30 mouse cellular contexts compared by ENCODE assay signal in the genomic region with DNA sequence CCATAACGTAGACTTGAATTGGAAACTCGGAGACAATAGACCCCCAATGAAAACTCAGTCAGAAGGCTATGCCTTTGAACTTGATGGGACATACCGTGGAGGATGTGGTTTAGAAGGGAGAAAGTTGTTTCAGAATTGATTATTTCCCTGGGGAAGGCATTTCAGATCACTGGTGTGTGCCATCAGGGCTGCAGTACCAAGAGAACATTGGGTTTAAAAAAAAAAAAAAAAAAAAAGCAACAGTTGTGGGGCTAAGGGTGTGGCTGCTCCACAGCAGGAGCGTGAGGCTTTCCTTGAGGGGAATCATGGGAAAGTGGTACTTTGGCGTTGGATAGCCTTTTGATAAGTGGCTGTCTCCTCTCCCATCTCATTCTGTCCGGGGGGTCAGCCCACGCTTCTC. TPM values are rescaled to one million over a fixed set of nuclear protein-coding genes. Genes with fewer than 3 reads are reported as not detected.
DNase-seq lines count a peak whose midpoint lies in the region; ATAC-seq and TF ChIP-seq lines count a peak whose summit lies in the region.
"Had no signal": no experiment of that assay in that cellular context is flagged by ENCODE, and none has a peak within 500 bp of the region (broad histone marks: within the 10 kb centered on the region; RNA-seq: fewer than 3 reads in every experiment).

No protein-coding gene starts in this region.

- H3K36me3 ChIP-seq in CH12.LX (replicated peaks in 1 of 2; ENCODE audit: control insufficient read depth in 1 of 2, insufficient read depth in 1 of 2, low read length in 1 of 2) = no peaks in the 10 kb centered on the region
- H3K36me3 ChIP-seq in splenic B cell, adult 2 months (ENCODE audit: control insufficient read depth, insufficient read depth, low read length, poor library complexity, severe bottlenecking) = no peaks in the 10 kb centered on the region
- no peaks in the 10 kb centered on the region for H3K36me3 ChIP-seq in forebrain, embryonic 16.5 days (ENCODE audit: control insufficient read depth, insufficient read depth)
- H3K36me3 ChIP-seq: embryonic facial prominence, embryonic 13.5 days; embryonic facial prominence, embryonic 15.5 days; forebrain, embryonic 10.5 days; forebrain, embryonic 12.5 days; G1E had no signal

- H3K4me1 ChIP-seq in CH12.LX (ENCODE audit: control insufficient read depth in 1 of 2, insufficient read depth in 2 of 2) = peaks cover 10 to 54% of the 10 kb centered on the region in 2 experiments
- H3K4me1 ChIP-seq in forebrain, embryonic 16.5 days (replicated peaks; ENCODE audit: control insufficient read depth, insufficient read depth, low read length) = no peaks in the 10 kb centered on the region
- H3K4me1 ChIP-seq: embryonic facial prominence, embryonic 13.5 days; embryonic facial prominence, embryonic 15.5 days; forebrain, embryonic 10.5 days; forebrain, embryonic 12.5 days had no signal

- no peak for ATAC-seq in forebrain, embryonic 16.5 days
- ATAC-seq: activated CD4-positive, CD25-positive, alpha-beta regulatory T cell, adult 4 months; CD4-positive, CD25-positive, alpha-beta regulatory T cell, adult 4 months; forebrain, embryonic 14.5 days; forebrain, postnatal 0 days; Patski had no signal

- H3K79me2 ChIP-seq in CH12.LX (replicated peaks; ENCODE audit: control insufficient read depth, extremely low read depth, insufficient read depth, poor library complexity, severe bottlenecking) = no peaks in the 10 kb centered on the region

- in situ Hi-C loops in CH12.LX (cut with MboI; ENCODE audit: low pct_ligation_motif_present, low pct_unique_long_range_greater_than_20kb, low sequenced_read_pairs) = loop anchor here (5.0 kb wide), 1 partner anchor 55 kb away; the partner anchor contains the start of genes Cd274 and Plgrkt

- WGBS in forebrain, embryonic 16.5 days = 77% methylated on average over 7 of the region's 7 CpGs

- H3K4me3 ChIP-seq in CH12.LX (replicated peaks in 1 of 3; ENCODE audit: low read depth in 2 of 3, low read length in 2 of 3, poor library complexity in 1 of 3) = peak overlapping the region; percentile 51 to 59 (median 53)
- H3K4me3 ChIP-seq in forebrain, embryonic 16.5 days (replicated peaks; ENCODE audit: low read length) = no peak overlapping the region
- H3K4me3 ChIP-seq: embryonic facial prominence, embryonic 13.5 days; embryonic facial prominence, embryonic 15.5 days; erythroblast, embryonic 14.5 days; forebrain, embryonic 10.5 days; forebrain, embryonic 12.5 days had no signal

- H3K27ac ChIP-seq in CH12.LX (ENCODE audit: insufficient read depth, low read depth) = no peak overlapping the region
- H3K27ac ChIP-seq in forebrain, embryonic 16.5 days (ENCODE audit: low read length) = no peak overlapping the region
- H3K27ac ChIP-seq: embryonic facial prominence, embryonic 13.5 days; embryonic facial prominence, embryonic 15.5 days; forebrain, embryonic 10.5 days; forebrain, embryonic 12.5 days had no signal

- no peak for TF ChIP-seq POLR2A in CH12.LX (IDR thresholded peaks at IDR 0.05; ENCODE audit: low read depth, low read length)

- dilution Hi-C loops in CH12.LX (cut with MboI; ENCODE audit: extremely low pct_ligation_motif_present, extremely low pct_unique_long_range_greater_than_20kb, low sequenced_read_pairs) = no loop called here

- TF ChIP-seq CTCF in CH12.LX (conservative IDR thresholded peaks at IDR 0.05 in 1 of 2, IDR thresholded peaks at IDR 0.05 in 1 of 2; ENCODE audit: low read depth in 2 of 2, low read length in 2 of 2) = no peak

- DNase-seq in CD4-positive helper T cell, adult 2 months (ENCODE audit: low read depth, low spot score) = peak; percentile 26
- DNase-seq in CH12.LX (ENCODE audit: extremely low read depth) (peak; percentile 46), R1 (ENCODE audit: low read depth, low spot score) (peak; percentile 21)
- DNase-seq in splenic B cell, adult 2 months (ENCODE audit: low read depth, low spot score) = peak; percentile 17
- no peak for DNase-seq in cerebellum, adult 11 months
- DNase-seq in urinary bladder, postnatal 25 days (ENCODE audit: low spot score) = no peak
- DNase-seq: adrenal gland, adult 8-10 months; adrenal gland, postnatal 14 days; adrenal gland, postnatal 36 days; cerebellum, adult 18-20 months; cerebellum, adult 8-10 months; cerebellum, adult 9-11 months; cerebellum, postnatal 14 days; cerebellum, postnatal 36 days; embryo, embryonic 11 days; forebrain, postnatal 0 days had no signal

- H3K27me3 ChIP-seq in CH12.LX (replicated peaks) = no peaks in the 10 kb centered on the region
- H3K27me3 ChIP-seq in splenic B cell, adult 2 months (ENCODE audit: control insufficient read depth, insufficient read depth, low read length, poor library complexity, severe bottlenecking) = no peaks in the 10 kb centered on the region
- H3K27me3 ChIP-seq in forebrain, embryonic 16.5 days (replicated peaks; ENCODE audit: control insufficient read depth, insufficient read depth, low read length) = no peaks in the 10 kb centered on the region
- H3K27me3 ChIP-seq: embryonic facial prominence, embryonic 13.5 days; embryonic facial prominence, embryonic 15.5 days; forebrain, embryonic 12.5 days had no signal

- H3K4me2 ChIP-seq in CH12.LX (ENCODE audit: insufficient read depth, low read depth, poor library complexity, severe bottlenecking) = peak overlapping the region; percentile 88
- H3K4me2 ChIP-seq in forebrain, embryonic 16.5 days (ENCODE audit: low read length) = no peak overlapping the region
- H3K4me2 ChIP-seq: embryonic facial prominence, embryonic 13.5 days; embryonic facial prominence, embryonic 15.5 days; forebrain, embryonic 12.5 days had no signal

- no peaks in the 10 kb centered on the region for H3K9me3 ChIP-seq in CH12.LX (replicated peaks; ENCODE audit: low read length)
- H3K9me3 ChIP-seq in forebrain, embryonic 16.5 days (ENCODE audit: control insufficient read depth, low read length) = no peaks in the 10 kb centered on the region
- H3K9me3 ChIP-seq: embryonic facial prominence, embryonic 13.5 days; embryonic facial prominence, embryonic 15.5 days; forebrain, embryonic 10.5 days; forebrain, embryonic 12.5 days; G1E had no signal

- TF ChIP-seq RAD21 in CH12.LX (IDR thresholded peaks at IDR 0.05; ENCODE audit: low read depth, low read length) = no peak

- H3K9ac ChIP-seq in CH12.LX (ENCODE audit: insufficient read depth, low read depth) = peak overlapping the region; percentile 33; the same call in 1 of the 2 replicates
- no peak overlapping the region for H3K9ac ChIP-seq in forebrain, embryonic 16.5 days (replicated peaks; ENCODE audit: low read depth, low read length)
- H3K9ac ChIP-seq: embryonic facial prominence, embryonic 13.5 days; embryonic facial prominence, embryonic 15.5 days; forebrain, embryonic 12.5 days; forebrain, postnatal 0 days had no signal

- no peak for TF ChIP-seq EP300 in CH12.LX (IDR thresholded peaks at IDR 0.05; ENCODE audit: low read length)

TF ChIP-seq in CH12.LX, 34 proteins besides CTCF, POLR2A, EP300 and RAD21:
- 0 out of 2 replicates have a peak, but pooled peaks have one; percentile 34 for TF ChIP-seq CHD1 (IDR thresholded peaks at IDR 0.05; ENCODE audit: low read depth, low read length)
- TF ChIP-seq BHLHE40 (IDR thresholded peaks at IDR 0.05; ENCODE audit: low read depth, low read length) = peak; percentile 45; the same call in 1 of the 2 replicates
- peak; percentile 92 for TF ChIP-seq ZNF384 (IDR thresholded peaks at IDR 0.05; ENCODE audit: low read depth, low read length)
- TF ChIP-seq SIN3A (IDR thresholded peaks at IDR 0.05; ENCODE audit: low read length) = peak; percentile 39; the same call in 1 of the 2 replicates
- TF ChIP-seq MAX (IDR thresholded peaks at IDR 0.05; ENCODE audit: low read length) = no peak
- TF ChIP-seq ETS1 (conservative IDR thresholded peaks at IDR 0.05; ENCODE audit: low read depth, low read length) = peak; percentile 34; the same call in 1 of the 2 replicates
- no peak for TF ChIP-seq TCF12 (IDR thresholded peaks at IDR 0.05; ENCODE audit: low read depth, low read length)
- no peak for TF ChIP-seq CHD2 (IDR thresholded peaks at IDR 0.05; ENCODE audit: low read length)
- TF ChIP-seq POLR2AphosphoS2 (IDR thresholded peaks at IDR 0.05; ENCODE audit: low read depth, low read length) = no peak
- 0 out of 2 replicates have a peak, but pooled peaks have one; percentile 28 for TF ChIP-seq MAFK (IDR thresholded peaks at IDR 0.05; ENCODE audit: insufficient replicate concordance, low read length)

RNA-seq across cellular contexts. Expression of gene Pdcd1lg2, which starts 12.1 kb away (rescaled TPM):
- total RNA-seq in CH12.LX (2012; rRNA removed) (1.6 and 1.7 TPM in 2 replicates), CH12.LX (2014; rRNA removed) (1.4 and 2.4 TPM in 2 replicates)
- polyA plus RNA-seq in CH12.LX (2012; ENCODE audit: insufficient read length, low read depth) = 4.6 and 5.5 TPM in 2 replicates
- polyA plus RNA-seq in forebrain, embryonic 16.5 days (2015; fragmentation: Nextera tagmentation; extraction: Ambion mirVana) = not detected in 2 replicates
- total RNA-seq: adrenal gland, adult 18-20 months; adrenal gland, adult 8-10 months; adrenal gland, postnatal 14 days; adrenal gland, postnatal 36 days had no signal
- polyA plus RNA-seq: C2C12; embryonic facial prominence, embryonic 11.5 days; embryonic facial prominence, embryonic 13.5 days; embryonic facial prominence, embryonic 15.5 days; erythroblast, embryonic 14.5 days; forebrain, embryonic 10.5 days; forebrain, embryonic 14.5 days; forebrain, postnatal 0 days had no signal

RNA-seq across cellular contexts. Expression of gene Cd274, which starts 55.5 kb away (rescaled TPM):
- total RNA-seq in CH12.LX (2012; rRNA removed) (4.7 and 6.7 TPM in 2 replicates), CH12.LX (2014; rRNA removed) (7.4 and 8.6 TPM in 2 replicates)
- 14.7 and 15.9 TPM in 2 replicates for polyA plus RNA-seq in CH12.LX (2012; ENCODE audit: insufficient read length, low read depth)
- polyA plus RNA-seq in forebrain, embryonic 16.5 days (2015; fragmentation: Nextera tagmentation; extraction: Ambion mirVana) = 1.1 and 1.3 TPM in 2 replicates
- polyA plus RNA-seq: erythroblast, embryonic 14.5 days had no signal

RNA-seq across cellular contexts. Expression of gene Plgrkt, which starts 55.6 kb away (rescaled TPM):
- total RNA-seq in CH12.LX (2012; rRNA removed) = 27.7 and 31.3 TPM in 2 replicates
- 27.9 and 33.0 TPM in 2 replicates for total RNA-seq in CH12.LX (2014; rRNA removed)
- polyA plus RNA-seq in CH12.LX (2012; ENCODE audit: insufficient read length, low read depth) = 38.3 and 40.6 TPM in 2 replicates
- 101 and 111 TPM in 2 replicates for polyA plus RNA-seq in forebrain, embryonic 16.5 days (2015; fragmentation: Nextera tagmentation; extraction: Ambion mirVana)

Comparison
In these comparisons a context has a peak if more than half of its experiments do, and no peak if none do; other contexts are left out.
1. DNase-seq: peak in CD4-positive helper T cell, adult 2 months (single experiment), CH12.LX (single experiment), R1 (single experiment) and splenic B cell, adult 2 months (single experiment); none in cerebellum, adult 11 months (single experiment) and urinary bladder, postnatal 25 days (single experiment).